Mouse (Mus musculus) E14TG2a.4 (cell line): ENCODE data around the gene Pycr2.
A peak's percentile ranks its signal among the peaks of the same experiment; 100 is the strongest.
"Not testable (repeated sequence)": the region's sequence is repeated elsewhere in the genome, so short reads cannot be mapped to it uniquely, and the experiment has no call there.

Experiments used
- H3K27me3 ChIP-seq: 2 replicates; pipeline ENCODE4 v1.6.1; 2014; ENCODE audit warnings: low read length, control low read depth; ENCODE audit not compliant: insufficient read depth
- H3K36me3 ChIP-seq: 2 replicates; pipeline ENCODE4 v1.6.1; 2014; ENCODE audit warnings: low read length, control low read depth; ENCODE audit not compliant: insufficient read depth
- H3K4me1 ChIP-seq: replicated peaks from 2 replicates; pipeline ENCODE4 v1.6.1; 2014; ENCODE audit warnings: low read depth, low read length, control low read depth
- H3K4me3 ChIP-seq: replicated peaks from 2 replicates; pipeline ENCODE4 v1.5.1; 2014; ENCODE audit warnings: mild to moderate bottlenecking, low read length
- H3K9me3 ChIP-seq: 2 replicates; pipeline ENCODE4 v1.6.1; 2014; ENCODE audit warnings: low read length, control low read depth
- CTCF ChIP-seq: conservative IDR thresholded peaks from 2 replicates; pipeline ENCODE4 v1.5.1; 2014; ENCODE audit warnings: low read length
- NANOG ChIP-seq: IDR thresholded peaks from 2 replicates; pipeline ENCODE4 v1.6.1; 2014; ENCODE audit warnings: borderline replicate concordance, low read length, mixed read lengths
- POU5F1 ChIP-seq: IDR thresholded peaks from 2 replicates; pipeline ENCODE4 v1.6.1; 2014; ENCODE audit warnings: low read length, borderline replicate concordance

Pycr2 gene

DNA sequence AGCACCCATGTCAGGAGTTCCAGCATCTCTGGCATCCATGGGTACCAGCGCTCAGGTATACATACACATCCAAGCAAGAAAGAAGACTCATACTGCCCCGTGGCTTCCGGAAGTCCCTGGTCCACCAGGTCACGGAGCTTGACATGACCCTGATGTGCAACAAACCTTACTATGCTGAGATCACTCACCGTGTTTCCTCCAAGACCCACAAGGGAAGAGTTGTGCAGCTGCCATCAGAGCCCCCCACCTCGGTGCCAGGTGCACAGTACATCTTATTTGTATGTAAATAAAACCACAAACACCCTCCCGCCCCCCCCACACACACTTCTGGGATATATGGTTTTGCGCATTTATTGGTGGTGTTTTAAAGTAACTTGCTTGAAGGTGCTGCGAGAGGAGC is 29.0 kb upstream of the Pycr2 start:
- 0 out of 2 replicates have a peak overlapping the region, but pooled peaks have one; percentile 10 for H3K4me3 ChIP-seq
- H3K4me1 ChIP-seq: peaks cover 54% of the 10 kb centered on the region
- peaks cover 9% of the 10 kb centered on the region; the same call in 1 of the 2 replicates for H3K36me3 ChIP-seq
- TF ChIP-seq NANOG (no peak), CTCF (no peak), POU5F1 (no peak)
- H3K27me3 ChIP-seq: peaks cover 6% of the 10 kb centered on the region; the same call in 1 of the 2 replicates
- H3K9me3 ChIP-seq: peaks cover 11% of the 10 kb centered on the region

DNA sequence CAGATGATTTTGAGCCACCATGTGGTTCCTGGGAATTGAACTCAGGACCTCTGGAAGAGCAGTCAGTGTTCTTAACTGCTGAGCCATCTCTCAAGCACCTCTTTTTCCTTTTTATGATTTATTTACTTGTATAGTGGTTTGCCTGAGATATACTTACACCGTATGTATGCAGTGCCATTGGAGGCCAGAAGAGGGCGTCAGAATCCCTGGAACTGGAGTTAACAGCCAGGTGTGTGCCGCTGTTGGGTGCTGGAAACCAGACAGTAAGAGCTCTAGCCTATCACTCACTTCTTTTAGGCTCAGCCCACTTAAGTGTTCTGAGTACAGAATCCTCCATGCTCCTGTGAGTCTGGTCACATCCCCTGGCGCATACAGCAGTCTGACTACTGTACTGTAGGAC is 26.6 kb upstream of the Pycr2 start:
- H3K4me1 ChIP-seq: peaks cover 48% of the 10 kb centered on the region
- peaks cover 11% of the 10 kb centered on the region for H3K9me3 ChIP-seq
- peak; percentile 52 for TF ChIP-seq CTCF
- no peak for TF ChIP-seq NANOG
- no peak for TF ChIP-seq POU5F1
- no peak overlapping the region for H3K4me3 ChIP-seq
- H3K36me3 ChIP-seq: peaks cover 9% of the 10 kb centered on the region; the same call in 1 of the 2 replicates
- H3K27me3 ChIP-seq: peaks cover 6% of the 10 kb centered on the region; the same call in 1 of the 2 replicates

- Histone ChIP-seq H3K36me3 (peaks cover 9% of the 10 kb centered on the region; the same call in 1 of the 2 replicates), H3K4me3 (no peak overlapping the region), H3K27me3 (no peaks in the 10 kb centered on the region), H3K9me3 (peaks cover 9% of the 10 kb centered on the region), H3K4me1 (peaks cover 61% of the 10 kb centered on the region)
- no peak for TF ChIP-seq NANOG
- no peak for TF ChIP-seq POU5F1
- TF ChIP-seq CTCF: no peak
These were observed 22.3 kb upstream of the Pycr2 start for GRCm38 (mm10) chr1:180881768-180882167.

DNA sequence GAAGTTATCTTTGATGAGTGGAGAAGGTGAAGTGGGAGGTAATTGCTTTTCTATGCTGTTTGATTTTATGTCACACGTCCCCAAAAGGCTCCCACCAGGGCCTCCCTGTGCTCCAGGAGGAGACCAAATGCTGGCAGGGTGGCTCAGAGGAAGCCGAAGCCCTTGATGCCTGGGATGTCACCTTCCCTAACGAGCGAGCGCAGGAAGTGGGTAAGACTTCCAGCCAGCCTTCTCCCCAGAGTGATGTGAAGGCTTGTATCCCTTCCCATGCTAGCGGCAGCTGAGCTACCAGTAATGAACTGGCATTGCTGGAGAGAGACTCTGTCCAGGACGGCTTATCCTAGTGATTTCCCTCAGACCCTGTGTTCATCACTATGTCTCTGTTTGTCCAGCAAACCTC is 20.4 kb upstream of the Pycr2 start:
- H3K4me3 ChIP-seq: peak overlapping the region; percentile 62
- H3K36me3 ChIP-seq: peaks cover 5% of the 10 kb centered on the region; the same call in 1 of the 2 replicates
- H3K9me3 ChIP-seq: no peaks in the 10 kb centered on the region
- H3K4me1 ChIP-seq: peaks cover 65% of the 10 kb centered on the region
- no peak for TF ChIP-seq CTCF
- no peaks in the 10 kb centered on the region for H3K27me3 ChIP-seq

DNA sequence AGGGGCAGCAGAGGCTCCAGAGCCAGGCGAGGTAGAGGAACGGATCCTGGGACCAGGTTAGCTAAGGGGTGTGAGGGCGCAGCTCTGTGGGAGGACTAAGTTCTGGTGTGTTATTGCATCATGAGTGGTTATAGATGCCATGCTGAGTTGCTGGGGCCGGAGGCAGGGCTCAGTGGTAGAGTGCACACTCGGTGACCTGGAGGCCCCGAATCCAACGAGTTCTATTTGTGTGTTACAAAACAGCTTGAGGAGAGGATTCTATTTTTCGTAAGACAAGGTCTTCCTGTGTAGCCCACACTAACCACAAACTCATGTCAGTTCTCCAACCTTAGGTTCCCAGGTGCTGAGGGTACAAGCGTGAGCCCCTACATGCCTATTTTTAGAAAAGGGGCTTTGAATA is 19.6 kb upstream of the Pycr2 start:
- Histone ChIP-seq H3K27me3 (no peaks in the 10 kb centered on the region), H3K36me3 (no peaks in the 10 kb centered on the region), H3K4me3 (peak overlapping the region; percentile 62), H3K9me3 (no peaks in the 10 kb centered on the region), H3K4me1 (peaks cover 63% of the 10 kb centered on the region)
- TF ChIP-seq NANOG: no peak
- no peak for TF ChIP-seq POU5F1
- TF ChIP-seq CTCF: no peak

- Histone ChIP-seq H3K27me3 (no peaks in the 10 kb centered on the region; the same call in 1 of the 2 replicates), H3K4me1 (peaks cover 87% of the 10 kb centered on the region), H3K9me3 (no peaks in the 10 kb centered on the region), H3K4me3 (peak overlapping the region; percentile 70), H3K36me3 (peaks cover 12% of the 10 kb centered on the region)
- TF ChIP-seq NANOG (peak; percentile 68), CTCF (no peak), POU5F1 (peak; percentile 96)
These were observed 15.5 kb upstream of the Pycr2 start for GRCm38 (mm10) chr1:180888556-180889042.

DNA sequence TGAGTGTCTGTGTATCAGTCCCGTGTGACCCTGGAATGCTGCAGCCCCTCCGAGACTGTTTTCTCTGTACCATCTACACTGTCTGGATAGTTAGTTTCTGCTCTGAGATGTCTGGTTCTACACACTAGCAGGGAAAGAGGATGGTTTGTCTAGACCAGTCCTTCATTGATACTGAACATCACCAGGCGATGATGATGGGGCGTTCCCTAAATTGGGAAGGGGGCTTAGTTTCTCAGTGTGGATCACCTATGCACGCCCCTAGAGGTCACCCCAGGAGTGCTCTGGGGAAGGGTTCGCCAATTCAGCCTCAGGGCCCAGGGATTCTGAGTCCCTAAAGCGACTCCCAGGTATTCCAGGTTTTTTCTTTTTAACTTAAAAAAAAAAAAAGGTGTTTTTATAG is 14.9 kb upstream of the Pycr2 start:
- Histone ChIP-seq H3K27me3 (no peaks in the 10 kb centered on the region; the same call in 1 of the 2 replicates), H3K36me3 (peaks cover 12% of the 10 kb centered on the region), H3K4me1 (peaks cover 84% of the 10 kb centered on the region), H3K9me3 (no peaks in the 10 kb centered on the region), H3K4me3 (peak overlapping the region; percentile 64)
- TF ChIP-seq POU5F1 (no peak), NANOG (no peak)

- Histone ChIP-seq H3K4me1 (peaks cover 79% of the 10 kb centered on the region), H3K9me3 (no peaks in the 10 kb centered on the region), H3K36me3 (peaks cover 12% of the 10 kb centered on the region), H3K4me3 (peak overlapping the region; percentile 64), H3K27me3 (no peaks in the 10 kb centered on the region; the same call in 1 of the 2 replicates)
- TF ChIP-seq CTCF: peak; percentile 55
- TF ChIP-seq NANOG: no peak
These were observed 14.3 kb upstream of the Pycr2 start for GRCm38 (mm10) chr1:180889841-180890240.

GRCm38 (mm10) chr1:180892808-180893207 is 11.3 kb upstream of the Pycr2 start, which contains the start of gene Lefty2:
Gene Lefty2 (plus strand): TSS chr1:180893108.
- Histone ChIP-seq H3K36me3 (peaks cover 39% of the 10 kb centered on the region), H3K27me3 (no peaks in the 10 kb centered on the region; the same call in 1 of the 2 replicates), H3K4me1 (peaks cover 74% of the 10 kb centered on the region), H3K4me3 (peak within 1 kb of the TSS; percentile 81), H3K9me3 (no peaks in the 10 kb centered on the region)
- no peak for TF ChIP-seq NANOG

DNA sequence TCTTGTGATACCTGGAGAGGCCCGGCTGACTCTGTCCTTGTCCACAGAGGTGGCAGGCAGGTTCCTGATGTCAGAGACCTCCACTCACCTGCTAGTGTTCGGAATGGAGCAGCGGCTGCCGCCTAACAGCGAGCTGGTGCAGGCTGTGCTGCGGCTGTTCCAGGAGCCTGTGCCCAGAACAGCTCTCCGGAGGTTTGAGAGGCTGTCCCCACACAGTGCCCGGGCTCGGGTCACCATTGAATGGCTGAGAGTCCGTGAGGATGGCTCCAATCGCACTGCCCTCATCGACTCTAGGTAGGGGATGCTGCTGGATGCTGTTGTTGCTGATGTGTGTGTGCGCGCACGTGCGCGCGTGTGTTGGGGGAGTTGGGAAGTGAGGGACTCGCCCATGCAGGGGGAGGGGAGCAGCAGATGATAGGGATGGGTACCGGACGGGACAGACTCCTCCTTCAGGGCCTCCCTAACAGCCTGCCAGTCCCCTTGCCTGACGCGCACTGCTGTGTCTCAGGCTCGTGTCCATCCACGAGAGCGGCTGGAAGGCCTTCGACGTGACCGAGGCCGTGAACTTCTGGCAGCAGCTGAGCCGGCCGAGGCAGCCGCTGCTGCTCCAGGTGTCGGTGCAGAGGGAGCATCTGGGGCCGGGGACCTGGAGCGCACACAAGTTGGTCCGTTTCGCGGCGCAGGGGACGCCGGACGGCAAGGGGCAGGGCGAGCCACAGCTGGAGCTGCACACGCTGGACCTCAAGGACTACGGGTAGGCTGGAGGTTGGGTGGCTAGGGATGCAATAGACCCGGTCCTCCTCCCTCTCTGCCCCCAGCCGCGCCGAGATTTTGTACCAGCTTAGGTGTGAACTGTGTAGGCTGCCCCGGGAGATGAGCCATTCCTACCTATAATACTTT is 9.8 kb upstream of the Pycr2 start:
- not testable (repeated sequence) for H3K9me3 ChIP-seq, H3K27me3 ChIP-seq
- Histone ChIP-seq H3K4me1 (peaks cover 69% of the 10 kb centered on the region), H3K36me3 (peaks cover 55% of the 10 kb centered on the region), H3K4me3 (peak overlapping the region; percentile 81)
